Mouse (Mus musculus): ENCODE data around the gene 1700029I15Rik.

Gene 1700029I15Rik

GRCm38 (mm10) chr2:92381901-92382588 lies at the start of gene 1700029I15Rik:
TSS of gene 1700029I15Rik (plus strand) at chr2:92382538.
- TF ChIP-seq GATA4 (IDR thresholded peaks at IDR 0.05; ENCODE audit: insufficient replicate concordance, low read length), result no peak

GRCm38 (mm10) chr2:92342418-92342817 lies 39.9 kb upstream of the 1700029I15Rik start:
- no peak for TF ChIP-seq GATA4 (IDR thresholded peaks at IDR 0.05; ENCODE audit: insufficient replicate concordance, low read length)

- no peak for TF ChIP-seq GATA4 (IDR thresholded peaks at IDR 0.05; ENCODE audit: insufficient replicate concordance, low read length)
Observed at GRCm38 (mm10) chr2:92347191-92347590, 35.1 kb upstream of the 1700029I15Rik start.

- no peak for TF ChIP-seq GATA4 (IDR thresholded peaks at IDR 0.05; ENCODE audit: insufficient replicate concordance, low read length)
Observed at GRCm38 (mm10) chr2:92349589-92350425, 32.5 kb upstream of the 1700029I15Rik start.

- TF ChIP-seq GATA4 (IDR thresholded peaks at IDR 0.05; ENCODE audit: insufficient replicate concordance, low read length), result no peak
Observed at GRCm38 (mm10) chr2:92350686-92351085, 31.7 kb upstream of the 1700029I15Rik start.

- TF ChIP-seq GATA4 (IDR thresholded peaks at IDR 0.05; ENCODE audit: insufficient replicate concordance, low read length), result no peak
Observed at GRCm38 (mm10) chr2:92353402-92353801, 28.9 kb upstream of the 1700029I15Rik start.

GRCm38 (mm10) chr2:92354224-92354623 lies 28.1 kb upstream of the 1700029I15Rik start:
- peak; percentile 74; the same call in 1 of the 2 replicates for TF ChIP-seq GATA4 (IDR thresholded peaks at IDR 0.05; ENCODE audit: insufficient replicate concordance, low read length)

GRCm38 (mm10) chr2:92359301-92359700 lies 23.0 kb upstream of the 1700029I15Rik start:
- no peak for TF ChIP-seq GATA4 (IDR thresholded peaks at IDR 0.05; ENCODE audit: insufficient replicate concordance, low read length)

GRCm38 (mm10) chr2:92360186-92360823 lies 22.0 kb upstream of the 1700029I15Rik start:
- no peak for TF ChIP-seq GATA4 (IDR thresholded peaks at IDR 0.05; ENCODE audit: insufficient replicate concordance, low read length)

GRCm38 (mm10) chr2:92360893-92361292 lies 21.4 kb upstream of the 1700029I15Rik start:
- TF ChIP-seq GATA4 (IDR thresholded peaks at IDR 0.05; ENCODE audit: insufficient replicate concordance, low read length), result no peak

- no peak for TF ChIP-seq GATA4 (IDR thresholded peaks at IDR 0.05; ENCODE audit: insufficient replicate concordance, low read length)
Observed at GRCm38 (mm10) chr2:92361795-92362194, 20.5 kb upstream of the 1700029I15Rik start.

GRCm38 (mm10) chr2:92362571-92363228 lies 19.6 kb upstream of the 1700029I15Rik start:
- TF ChIP-seq GATA4 (IDR thresholded peaks at IDR 0.05; ENCODE audit: insufficient replicate concordance, low read length), result no peak

GRCm38 (mm10) chr2:92364086-92364485 lies 18.3 kb upstream of the 1700029I15Rik start:
- no peak for TF ChIP-seq GATA4 (IDR thresholded peaks at IDR 0.05; ENCODE audit: insufficient replicate concordance, low read length)

- no peak for TF ChIP-seq GATA4 (IDR thresholded peaks at IDR 0.05; ENCODE audit: insufficient replicate concordance, low read length)
Observed at GRCm38 (mm10) chr2:92365568-92365967, 16.8 kb upstream of the 1700029I15Rik start.

GRCm38 (mm10) chr2:92367383-92368029 lies 14.8 kb upstream of the 1700029I15Rik start:
- TF ChIP-seq GATA4 (IDR thresholded peaks at IDR 0.05; ENCODE audit: insufficient replicate concordance, low read length), result no peak

Data from liver, adult (tissue).